Mouse (Mus musculus) forebrain, embryonic 16.5 days (tissue): Measurements from ENCODE around the gene Invs. TPM values are rescaled to one million over a fixed set of nuclear protein-coding genes. Genes with fewer than 3 reads are reported as not detected.
A peak's percentile ranks its signal among the peaks of the same experiment; 100 is the strongest.

Source experiments
- ATAC-seq: fragments of 200-750 bp; cut with Nextera tagmentation; 2 replicates; pipeline ENCODE4 v1.8.0; 2017; ENCODE audit warnings: mild to moderate bottlenecking, moderate library complexity
- H3K27ac ChIP-seq: fragments of 300-500 bp; sonication (generic); 2 replicates; pipeline ENCODE4 v1.5.1; 2014; ENCODE audit warnings: low read length, control low read depth
- H3K27me3 ChIP-seq: fragments of 300-500 bp; sonication (generic); replicated peaks from 2 replicates; pipeline ENCODE4 v1.6.1; 2014; ENCODE audit warnings: low read length; ENCODE audit not compliant: control insufficient read depth, insufficient read depth
- H3K36me3 ChIP-seq: fragments of 300-500 bp; sonication (generic); 2 replicates; pipeline ENCODE4 v1.6.1; 2014; ENCODE audit not compliant: control insufficient read depth, insufficient read depth
- H3K4me1 ChIP-seq: fragments of 300-500 bp; sonication (generic); replicated peaks from 2 replicates; pipeline ENCODE4 v1.6.1; 2014; ENCODE audit warnings: low read length; ENCODE audit not compliant: control insufficient read depth, insufficient read depth
- H3K4me2 ChIP-seq: fragments of 300-500 bp; sonication (generic); 2 replicates; pipeline ENCODE4 v1.6.1; 2014; ENCODE audit warnings: mild to moderate bottlenecking, low read length, control low read depth
- H3K4me3 ChIP-seq: fragments of 300-500 bp; sonication (generic); replicated peaks from 2 replicates; pipeline ENCODE4 v1.5.1; 2014; ENCODE audit warnings: mild to moderate bottlenecking, low read length, control low read depth
- H3K9ac ChIP-seq: fragments of 300-500 bp; sonication (generic); replicated peaks from 2 replicates; pipeline ENCODE4 v1.6.1; 2014; ENCODE audit warnings: low read depth, low read length, control low read depth
- H3K9me3 ChIP-seq: fragments of 300-500 bp; sonication (generic); 2 replicates; pipeline ENCODE4 v1.6.1; 2016; ENCODE audit warnings: low read length; ENCODE audit not compliant: control insufficient read depth
- WGBS: fragments of 180-500 bp; shearing (Covaris S2); extraction: QIAGEN DNeasy Blood & Tissue Kit; methylation state at CpG from one replicate; pipeline ENCODE4 v1.1.7; 2014; 5-methylcytosine and 5-hydroxymethylcytosine counted together
- polyA plus RNA-seq: library from polyadenylated mRNA; unstranded; fragments of >200 nt; fragmentation: Nextera tagmentation; extraction: Ambion mirVana; gene quantifications from 2 replicates; pipeline ENCODE4 v1.2.1, GENCODE M21; 2015

Invs gene
- polyA plus RNA-seq = 6.8 and 9.3 TPM in 2 replicates

DNA sequence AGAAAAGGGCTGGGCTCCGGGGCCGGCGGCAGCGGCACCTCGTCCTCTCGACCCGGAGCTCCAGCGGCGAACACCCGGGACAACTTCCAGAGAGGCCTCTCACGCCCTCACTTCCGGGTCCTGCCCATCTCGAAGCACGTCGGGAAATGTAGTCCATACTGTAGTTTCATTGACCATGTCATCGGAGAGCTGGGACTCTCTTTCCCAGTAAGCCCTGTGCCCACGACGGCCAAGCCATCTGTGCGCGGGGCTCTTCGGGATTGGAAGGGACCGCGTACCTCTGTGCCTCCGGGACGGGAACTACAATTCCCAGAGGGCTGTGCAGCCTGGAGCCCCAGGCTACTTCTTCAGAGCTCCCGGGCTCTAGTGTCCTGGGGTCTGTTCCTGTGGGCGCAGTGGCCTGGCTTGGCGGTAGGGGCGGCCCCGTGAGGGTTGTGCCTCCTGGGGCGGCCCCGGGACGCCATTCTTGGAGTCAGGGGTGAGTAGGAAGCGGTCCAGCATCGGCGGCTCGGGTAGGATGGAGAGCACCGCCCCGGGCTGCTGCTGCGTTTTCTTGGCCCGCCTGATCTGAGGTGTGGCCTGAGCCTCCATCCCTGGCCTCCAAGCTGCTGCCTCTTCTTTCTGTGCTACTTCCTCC, at the start of gene Invs, which contains the start of gene Erp44:
Gene Invs (plus strand): TSS at position 263 of the 637 bp plus-strand sequence.
Gene Erp44 (minus strand): TSS at position 61 of the 637 bp plus-strand sequence.
- peak; percentile 100 for ATAC-seq
- Histone ChIP-seq H3K27me3 (no peaks in the 10 kb centered on the region), H3K27ac (peak within 1 kb of the TSS; percentile 65), H3K4me3 (peak within 1 kb of the TSS; percentile 84), H3K36me3 (no peaks in the 10 kb centered on the region), H3K9me3 (no peaks in the 10 kb centered on the region), H3K9ac (peak within 1 kb of the TSS; percentile 84), H3K4me1 (peaks cover 8% of the 10 kb centered on the region), H3K4me2 (peak within 1 kb of the TSS; percentile 95)
- under 1% methylated on average over 41 of the region's 41 CpGs for WGBS

DNA sequence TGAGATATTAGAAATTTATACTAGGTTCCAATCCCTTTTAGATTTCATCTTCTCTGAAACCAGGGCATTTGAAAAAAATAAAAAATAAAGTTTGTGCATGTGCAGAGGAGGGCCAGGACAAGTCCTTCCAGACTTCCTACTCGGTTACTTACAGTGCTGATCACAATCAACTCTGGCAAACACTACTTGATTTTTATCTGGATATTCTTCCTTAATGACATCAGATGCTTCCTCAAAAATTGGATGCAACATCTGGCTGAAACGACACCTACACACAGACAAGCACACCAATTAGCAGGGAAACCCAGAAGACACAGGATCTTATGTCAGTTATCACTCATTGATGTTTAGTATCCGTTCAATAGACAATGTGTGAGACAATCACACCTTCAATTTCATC, 42.8 kb upstream of the Invs start:
- no peaks in the 10 kb centered on the region for H3K4me1 ChIP-seq
- H3K9me3 ChIP-seq = no peaks in the 10 kb centered on the region
- WGBS = 62% methylated on average over 3 of the region's 3 CpGs
- H3K4me2 ChIP-seq = no peak overlapping the region
- no peak overlapping the region for H3K27ac ChIP-seq
- H3K36me3 ChIP-seq = peaks cover 3% of the 10 kb centered on the region; the same call in 1 of the 2 replicates
- H3K9ac ChIP-seq = no peak overlapping the region
- no peak overlapping the region for H3K4me3 ChIP-seq
- H3K27me3 ChIP-seq = no peaks in the 10 kb centered on the region
- no peak for ATAC-seq

DNA sequence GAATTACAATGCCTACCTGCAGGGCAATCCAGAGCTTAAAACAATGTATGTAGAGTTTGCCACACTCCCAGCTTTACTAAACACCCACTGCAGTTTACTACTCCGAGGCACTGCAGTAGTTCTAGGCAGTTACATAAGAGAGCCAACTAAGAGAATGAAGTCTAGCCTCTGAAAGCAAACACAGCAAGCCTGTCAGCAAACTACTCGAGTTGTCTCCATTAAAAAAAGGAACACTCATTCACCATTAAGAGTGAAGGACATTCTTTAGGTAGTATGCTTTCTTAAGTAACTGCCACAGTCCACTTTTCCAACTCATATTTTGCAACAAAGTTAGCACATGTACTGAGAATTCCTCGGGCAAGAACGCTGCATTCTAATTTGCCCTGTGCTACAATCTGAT, 40.5 kb upstream of the Invs start:
- no peaks in the 10 kb centered on the region for H3K27me3 ChIP-seq
- no peak for ATAC-seq
- H3K4me3 ChIP-seq = no peak overlapping the region
- no peak overlapping the region for H3K27ac ChIP-seq
- no peaks in the 10 kb centered on the region for H3K4me1 ChIP-seq
- H3K9ac ChIP-seq = no peak overlapping the region
- WGBS = 89% methylated on average over 4 of the region's 4 CpGs
- H3K9me3 ChIP-seq = no peaks in the 10 kb centered on the region
- H3K4me2 ChIP-seq = no peak overlapping the region
- peaks cover 3% of the 10 kb centered on the region; the same call in 1 of the 2 replicates for H3K36me3 ChIP-seq

DNA sequence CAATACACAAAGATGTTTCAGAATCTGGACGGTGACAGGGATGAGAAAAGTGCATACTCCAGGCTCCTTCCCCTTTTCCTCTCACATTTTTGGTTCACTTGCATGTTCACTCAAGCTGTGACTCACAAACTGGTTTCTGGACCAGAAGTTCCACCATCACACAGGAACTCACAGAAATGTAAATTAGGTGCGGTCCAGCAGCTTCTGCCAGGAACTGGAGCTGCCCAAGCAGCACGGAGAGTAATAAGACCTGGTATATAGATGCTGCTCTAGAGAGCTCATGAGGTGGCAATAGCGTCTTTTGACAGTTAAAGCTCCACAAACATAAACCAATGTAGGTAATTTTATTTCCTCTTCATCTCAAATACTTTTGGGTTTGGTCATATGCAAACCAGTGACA, 37.1 kb upstream of the Invs start:
- H3K4me2 ChIP-seq = no peak overlapping the region
- H3K9me3 ChIP-seq = no peaks in the 10 kb centered on the region
- WGBS = 89% methylated on average over 4 of the region's 4 CpGs
- H3K36me3 ChIP-seq = no peaks in the 10 kb centered on the region
- ATAC-seq = no peak
- no peaks in the 10 kb centered on the region for H3K4me1 ChIP-seq
- no peaks in the 10 kb centered on the region for H3K27me3 ChIP-seq
- no peak overlapping the region for H3K4me3 ChIP-seq
- no peak overlapping the region for H3K9ac ChIP-seq
- H3K27ac ChIP-seq = no peak overlapping the region

DNA sequence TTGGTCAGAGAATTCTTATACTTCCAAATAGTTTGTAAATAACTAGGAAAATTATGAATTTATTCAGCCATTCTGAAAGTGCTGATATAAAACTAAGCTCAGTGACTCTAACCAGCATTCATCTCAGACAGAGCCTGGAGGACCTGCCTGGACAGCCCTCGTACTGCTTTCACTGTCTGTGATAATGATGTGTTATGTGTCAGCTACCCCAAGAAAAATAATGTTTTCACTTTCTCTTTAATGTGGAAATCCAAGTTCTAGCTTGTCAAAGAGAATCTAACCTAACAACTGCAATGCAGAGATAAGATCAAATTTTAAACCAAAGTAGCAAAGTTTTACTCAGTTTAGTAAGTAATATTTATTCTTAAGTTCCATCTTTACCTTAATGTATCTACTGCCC, 35.8 kb upstream of the Invs start:
- Histone ChIP-seq H3K27me3 (no peaks in the 10 kb centered on the region), H3K4me3 (no peak overlapping the region), H3K9ac (no peak overlapping the region), H3K4me2 (no peak overlapping the region), H3K36me3 (no peaks in the 10 kb centered on the region), H3K4me1 (no peaks in the 10 kb centered on the region), H3K9me3 (no peaks in the 10 kb centered on the region), H3K27ac (no peak overlapping the region)
- ATAC-seq = no peak
- WGBS = 64% methylated on average over 1 of the region's 1 CpGs

DNA sequence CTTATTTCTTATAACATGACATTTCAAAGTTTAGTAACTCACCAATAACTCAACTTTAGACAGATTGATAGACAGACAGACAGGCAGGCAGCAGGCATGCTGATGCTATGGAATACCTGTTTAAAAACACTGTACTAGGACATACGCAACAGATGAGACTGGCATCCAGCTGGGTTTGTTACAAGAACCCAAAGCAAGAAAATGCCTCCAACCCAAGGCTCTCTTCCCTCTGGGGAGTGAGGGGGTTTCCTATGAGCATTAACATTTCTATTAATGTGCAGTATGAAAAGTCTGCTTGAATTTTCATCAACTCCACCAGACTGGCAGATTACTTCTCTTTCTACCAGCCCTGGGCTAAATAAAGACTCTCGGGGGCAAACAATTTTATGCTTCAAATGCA, 35.3 kb upstream of the Invs start:
- no peaks in the 10 kb centered on the region for H3K4me1 ChIP-seq
- 81% methylated on average over 2 of the region's 2 CpGs for WGBS

DNA sequence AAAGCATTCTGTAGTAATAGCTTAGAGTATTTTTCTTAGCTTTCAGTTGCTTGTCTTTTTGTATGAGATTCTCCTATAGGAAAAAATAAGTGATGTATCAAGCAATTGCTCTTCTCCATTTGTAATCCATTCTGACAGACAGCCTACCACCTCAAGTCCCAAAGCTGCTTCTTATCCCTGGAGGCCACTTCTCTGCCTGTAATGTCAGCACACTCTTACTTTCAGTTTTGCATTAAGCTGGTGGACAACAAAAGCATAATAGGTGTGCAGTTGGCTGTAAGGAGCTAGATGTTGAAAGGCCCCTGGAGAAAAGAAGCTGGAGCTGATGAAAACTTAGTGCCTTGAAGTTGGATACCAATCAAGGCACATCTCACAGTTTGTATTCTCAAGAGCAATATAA, 26.3 kb upstream of the Invs start:
- H3K27me3 ChIP-seq = no peaks in the 10 kb centered on the region
- no peak overlapping the region for H3K9ac ChIP-seq
- no peaks in the 10 kb centered on the region for H3K4me1 ChIP-seq
- H3K27ac ChIP-seq = no peak overlapping the region
- no peak overlapping the region for H3K4me2 ChIP-seq
- H3K9me3 ChIP-seq = no peaks in the 10 kb centered on the region
- ATAC-seq = no peak
- H3K4me3 ChIP-seq = no peak overlapping the region
- no peaks in the 10 kb centered on the region for H3K36me3 ChIP-seq

More for the DNA sequence above, 35.3 kb upstream of the Invs start:
- Histone ChIP-seq H3K9ac (no peak overlapping the region), H3K4me3 (no peak overlapping the region), H3K27ac (no peak overlapping the region), H3K4me2 (no peak overlapping the region), H3K27me3 (no peaks in the 10 kb centered on the region), H3K9me3 (no peaks in the 10 kb centered on the region), H3K36me3 (no peaks in the 10 kb centered on the region)
- ATAC-seq = no peak

DNA sequence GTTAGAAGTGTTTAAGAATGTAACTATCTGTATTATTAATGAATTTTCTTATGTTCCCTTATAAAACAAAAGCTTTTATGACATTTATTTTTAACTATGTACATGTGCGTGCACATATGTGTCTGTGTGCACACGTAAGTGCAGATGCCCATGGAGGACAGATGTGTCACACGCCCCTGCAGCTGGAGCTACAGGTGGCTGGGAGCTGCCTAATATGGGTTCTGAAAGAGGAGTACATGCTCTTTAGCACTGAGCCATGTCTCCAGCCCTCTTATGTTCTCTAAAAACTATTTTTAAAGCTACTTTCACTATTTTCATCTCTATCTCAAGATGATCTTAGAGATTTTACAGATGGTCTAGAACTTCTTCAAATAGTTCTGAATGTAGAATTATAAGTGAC, 21.5 kb upstream of the Invs start:
- no peak for ATAC-seq
- no peak overlapping the region for H3K27ac ChIP-seq
- no peaks in the 10 kb centered on the region for H3K36me3 ChIP-seq
- no peaks in the 10 kb centered on the region for H3K9me3 ChIP-seq
- no peaks in the 10 kb centered on the region for H3K4me1 ChIP-seq
- 97% methylated on average over 3 of the region's 3 CpGs for WGBS
- H3K27me3 ChIP-seq = no peaks in the 10 kb centered on the region
- H3K9ac ChIP-seq = no peak overlapping the region
- no peak overlapping the region for H3K4me2 ChIP-seq
- no peak overlapping the region for H3K4me3 ChIP-seq

DNA sequence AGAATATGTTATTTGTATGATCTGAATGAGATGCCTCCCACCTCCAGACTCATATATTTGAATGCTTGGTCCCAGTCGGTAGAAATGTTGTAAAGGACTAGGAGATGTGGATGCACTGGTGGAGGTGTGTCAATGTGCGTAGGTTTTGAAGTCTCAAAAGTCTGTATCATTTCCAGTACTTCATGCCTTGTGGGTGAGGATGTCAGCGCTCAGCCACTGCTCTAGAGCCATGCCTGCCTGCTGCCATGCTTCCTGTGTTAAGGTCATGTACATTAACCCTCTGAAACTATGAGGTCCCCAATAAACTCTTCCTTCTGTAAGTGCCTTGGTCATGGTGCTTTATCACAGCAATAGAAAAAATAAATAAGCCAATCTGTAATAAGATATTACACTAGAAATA, 11.9 kb upstream of the Invs start:
- Histone ChIP-seq H3K27ac (no peak overlapping the region), H3K4me1 (0 out of 2 replicates have a peak, but pooled peaks cover 2% of the 10 kb centered on the region), H3K9ac (no peak overlapping the region), H3K27me3 (no peaks in the 10 kb centered on the region), H3K4me2 (no peak overlapping the region), H3K4me3 (no peak overlapping the region), H3K9me3 (no peaks in the 10 kb centered on the region), H3K36me3 (no peaks in the 10 kb centered on the region)
- ATAC-seq = no peak
- WGBS = 90% methylated on average over 3 of the region's 3 CpGs

DNA sequence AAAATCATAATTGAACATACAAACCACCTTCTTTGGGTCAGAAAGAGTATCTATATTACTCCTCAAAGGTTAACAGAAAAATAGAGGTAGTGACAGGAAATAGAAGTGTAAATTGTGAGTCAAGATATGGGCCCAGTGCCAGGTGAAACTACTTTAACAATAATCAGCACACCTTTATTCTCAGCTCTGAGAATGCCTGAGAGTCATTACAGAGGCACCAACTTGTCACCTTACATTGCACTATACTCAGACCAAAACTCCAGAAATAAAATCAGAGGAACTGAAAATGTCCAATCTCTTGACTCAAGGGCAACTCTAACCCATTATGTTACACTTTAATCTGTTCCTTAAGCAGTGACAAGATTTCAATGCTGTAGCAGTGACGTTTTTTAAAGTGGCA, 11.4 kb upstream of the Invs start:
- no peak overlapping the region for H3K4me3 ChIP-seq
- no peaks in the 10 kb centered on the region for H3K9me3 ChIP-seq
- 77% methylated on average over 1 of the region's 1 CpGs for WGBS
- no peak overlapping the region for H3K27ac ChIP-seq
- H3K36me3 ChIP-seq = no peaks in the 10 kb centered on the region
- ATAC-seq = no peak
- H3K27me3 ChIP-seq = no peaks in the 10 kb centered on the region
- no peak overlapping the region for H3K9ac ChIP-seq
- no peak overlapping the region for H3K4me2 ChIP-seq
- 0 out of 2 replicates have a peak, but pooled peaks cover 2% of the 10 kb centered on the region for H3K4me1 ChIP-seq
